Mouse (Mus musculus) ES-CJ7 (cell line): Measurements from ENCODE around the gene Capn3.

Experiments
- DNase-seq: peaks from one replicate; pipeline ENCODE4 v3.0.0; 2011; ENCODE audit warnings: low read depth, low spot score

Gene Capn3

GRCm38 (mm10) chr2:120455719-120456118, at the start of gene Capn3:
Gene Capn3, plus strand, starts transcription at chr2:120456019.
- DNase-seq = no peak

- no peak for DNase-seq
Measured at GRCm38 (mm10) chr2:120411096-120411628, 44.7 kb upstream of the Capn3 start.

- no peak for DNase-seq
Measured at GRCm38 (mm10) chr2:120414113-120414512, 41.7 kb upstream of the Capn3 start.

- DNase-seq = no peak
Measured at GRCm38 (mm10) chr2:120414738-120415414, 40.9 kb upstream of the Capn3 start.

GRCm38 (mm10) chr2:120424386-120424785, 31.4 kb upstream of the Capn3 start:
- no peak for DNase-seq

- no peak for DNase-seq
Measured at GRCm38 (mm10) chr2:120444486-120444885, 11.3 kb upstream of the Capn3 start.

GRCm38 (mm10) chr2:120446373-120446772, 9.4 kb upstream of the Capn3 start:
- DNase-seq = no peak

- DNase-seq = no peak
Measured at GRCm38 (mm10) chr2:120447306-120447705, 8.5 kb upstream of the Capn3 start.

- no peak for DNase-seq
Measured at GRCm38 (mm10) chr2:120450724-120451123, 5.1 kb upstream of the Capn3 start.

GRCm38 (mm10) chr2:120452600-120452999, 3.2 kb upstream of the Capn3 start:
- no peak for DNase-seq

- no peak for DNase-seq
Measured at GRCm38 (mm10) chr2:120454987-120455386, 832 bp upstream of the Capn3 start.

- no peak for DNase-seq
Measured at GRCm38 (mm10) chr2:120460216-120460615, 4.4 kb downstream of the Capn3 start.

GRCm38 (mm10) chr2:120463328-120463727, 7.5 kb downstream of the Capn3 start:
- DNase-seq = no peak

- no peak for DNase-seq
Measured at GRCm38 (mm10) chr2:120464091-120464490, 8.3 kb downstream of the Capn3 start.

GRCm38 (mm10) chr2:120464732-120465396, 9.0 kb downstream of the Capn3 start:
- DNase-seq = no peak

GRCm38 (mm10) chr2:120465397-120465785, 9.6 kb downstream of the Capn3 start:
- DNase-seq = no peak

- no peak for DNase-seq
Measured at GRCm38 (mm10) chr2:120468011-120468410, 12.2 kb downstream of the Capn3 start.

GRCm38 (mm10) chr2:120469220-120469619, 13.4 kb downstream of the Capn3 start:
- DNase-seq = no peak

- DNase-seq = no peak
Measured at GRCm38 (mm10) chr2:120469715-120470114, 13.9 kb downstream of the Capn3 start.

GRCm38 (mm10) chr2:120470856-120471255, 15.0 kb downstream of the Capn3 start:
- no peak for DNase-seq

GRCm38 (mm10) chr2:120476277-120477087, 20.7 kb downstream of the Capn3 start:
- DNase-seq = peak; percentile 38

- peak; percentile 82 for DNase-seq
Measured at GRCm38 (mm10) chr2:120478600-120478999, 22.8 kb downstream of the Capn3 start.
